Mouse (Mus musculus) v-Abl transformed pro-B cells (cell line): ENCODE data around the gene Jmjd1c.

ENCODE experiments used
- in situ Hi-C, 2 experiments: fragments of 400-800 bp; cut with MboI; formaldehyde crosslinking; loops; one replicate each; pipeline ENCODE4 v1.15.1; 2025; ENCODE audit not compliant: unreplicated experiment in 2 of 2

The Jmjd1c gene

DNA sequence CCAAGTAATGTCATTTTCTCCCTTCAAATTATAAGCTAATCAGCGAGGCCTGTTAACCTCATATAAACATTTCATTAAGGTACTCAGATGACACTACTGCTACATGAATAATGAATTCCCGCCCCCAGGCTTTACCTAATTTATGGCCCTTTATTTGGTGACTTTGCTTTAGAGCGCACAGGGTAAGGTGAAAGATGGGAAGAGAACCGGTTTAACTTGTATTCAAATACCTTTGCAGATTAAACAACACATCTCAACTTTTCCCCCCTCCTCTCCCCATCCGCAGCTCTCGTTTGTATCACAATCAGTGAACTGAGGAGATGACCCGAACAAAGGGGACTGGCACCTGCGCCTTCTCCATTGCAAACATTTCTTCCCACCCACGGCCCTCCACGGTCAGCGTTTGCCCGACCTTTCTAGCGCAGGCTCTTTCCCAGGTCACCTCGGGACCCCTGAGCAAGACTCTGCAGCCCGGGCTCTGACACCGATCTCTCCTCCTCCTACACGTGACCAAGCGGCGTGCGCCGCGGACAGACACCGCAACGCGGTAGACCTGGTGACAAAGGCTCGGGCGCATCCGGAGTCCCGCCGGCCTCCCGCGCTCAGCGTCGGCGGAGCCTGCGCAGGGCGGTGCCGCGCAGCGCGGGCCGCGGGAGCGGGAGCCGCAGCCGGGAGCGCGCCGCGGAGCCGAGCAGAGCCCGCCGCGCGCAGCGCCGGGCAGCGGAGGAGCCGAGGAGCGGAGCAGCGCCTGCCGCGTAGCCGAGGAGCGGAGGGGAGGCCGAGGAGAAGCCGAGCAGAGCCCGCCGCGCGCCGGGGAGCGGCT, at the start of gene Jmjd1c:
Jmjd1c (plus strand) TSS at position 328 of the 823 bp plus-strand sequence.
- in situ Hi-C loops: loop anchor here in 1 of 2 experiments (5.0 to 25.0 kb wide), 5 partner anchors 91 to 666 kb away; partner anchors contain the start of genes Ado and Egr2

- in situ Hi-C loops: no loop called here
These were observed 47.9 kb upstream of the Jmjd1c start for GRCm38 (mm10) chr10:67047712-67048645.

DNA sequence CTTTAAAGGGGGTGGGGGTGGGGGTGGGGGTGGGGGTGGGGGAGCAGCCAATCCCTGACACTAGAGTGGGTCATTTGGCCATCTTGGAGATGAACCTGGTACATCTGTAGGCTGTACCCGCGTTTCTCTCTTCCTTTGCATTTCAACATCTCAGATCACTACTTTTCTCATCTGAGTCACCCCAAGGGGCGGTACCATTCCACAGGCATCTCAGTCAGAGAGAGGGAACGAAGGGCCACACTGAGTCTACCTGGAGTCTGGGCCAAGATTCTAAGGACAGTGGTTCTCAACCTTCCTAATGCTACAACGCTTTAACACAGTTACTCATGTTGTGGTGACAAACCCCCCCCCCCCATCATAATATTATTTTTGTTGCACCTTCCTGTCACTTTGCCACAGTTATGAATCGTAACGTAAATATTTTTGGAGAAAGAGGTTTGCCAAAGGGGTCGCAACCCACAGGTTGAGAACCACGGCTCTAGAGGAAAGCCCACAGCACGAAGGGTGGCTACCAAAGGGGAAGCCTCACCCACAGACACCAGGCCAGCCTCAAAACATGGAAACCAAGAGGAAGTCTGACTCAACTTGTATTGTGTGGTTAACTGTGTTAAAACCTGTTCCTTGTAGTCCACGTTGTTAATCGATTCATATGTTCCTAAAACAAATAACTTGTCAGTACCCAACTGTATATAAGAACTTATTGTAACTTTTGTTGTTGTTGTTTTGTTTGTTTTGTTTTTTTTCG, 46.9 kb upstream of the Jmjd1c start:
- in situ Hi-C loops: no loop called here

GRCm38 (mm10) chr10:67049621-67050020, 46.3 kb upstream of the Jmjd1c start:
- in situ Hi-C loops: no loop called here

- in situ Hi-C loops: no loop called here
These were observed 45.2 kb upstream of the Jmjd1c start for GRCm38 (mm10) chr10:67050766-67051165.

DNA sequence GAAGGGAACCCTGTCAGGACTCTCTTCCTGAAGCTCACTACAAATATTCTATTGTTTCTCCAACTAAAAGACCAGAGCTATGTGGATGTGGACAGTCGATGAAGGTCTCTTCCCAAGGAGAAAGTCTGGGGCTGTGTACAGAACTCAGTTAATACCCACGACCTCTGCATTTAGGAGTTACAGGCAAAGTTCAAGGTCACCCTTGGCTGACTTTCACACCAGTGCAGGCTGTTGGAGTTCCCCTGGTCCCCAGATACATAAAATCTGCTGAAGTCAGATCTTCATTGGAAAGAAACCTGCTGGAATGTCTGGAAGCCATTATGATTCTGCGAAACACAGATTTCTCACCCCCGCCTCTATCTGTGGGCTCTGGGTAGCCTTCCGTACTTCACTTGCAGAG, 44.5 kb upstream of the Jmjd1c start:
- in situ Hi-C loops: no loop called here

DNA sequence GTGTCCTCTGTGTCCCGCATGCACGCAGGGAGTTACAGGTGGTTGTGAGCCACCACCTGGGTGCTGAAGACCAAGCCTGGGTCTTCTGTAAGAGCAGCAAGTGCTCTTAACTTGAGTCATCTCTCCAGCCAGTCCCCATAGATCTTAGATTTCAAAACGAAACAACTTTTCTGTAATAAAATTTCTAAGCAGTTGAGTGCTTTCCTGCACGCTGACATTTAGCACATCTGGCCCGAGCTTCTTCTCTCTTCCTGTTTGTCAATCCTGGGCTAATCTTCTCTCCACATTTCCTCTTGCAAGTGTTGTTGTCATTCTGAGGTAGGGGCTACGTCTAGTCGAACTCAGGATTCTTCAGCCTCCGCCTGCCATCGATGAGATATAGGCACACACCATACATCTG, 43.5 kb upstream of the Jmjd1c start:
- in situ Hi-C loops: no loop called here

- in situ Hi-C loops: no loop called here
These were observed 42.5 kb upstream of the Jmjd1c start for GRCm38 (mm10) chr10:67053475-67053874.

- in situ Hi-C loops: no loop called here
These were observed 39.8 kb upstream of the Jmjd1c start for GRCm38 (mm10) chr10:67055867-67056856.

DNA sequence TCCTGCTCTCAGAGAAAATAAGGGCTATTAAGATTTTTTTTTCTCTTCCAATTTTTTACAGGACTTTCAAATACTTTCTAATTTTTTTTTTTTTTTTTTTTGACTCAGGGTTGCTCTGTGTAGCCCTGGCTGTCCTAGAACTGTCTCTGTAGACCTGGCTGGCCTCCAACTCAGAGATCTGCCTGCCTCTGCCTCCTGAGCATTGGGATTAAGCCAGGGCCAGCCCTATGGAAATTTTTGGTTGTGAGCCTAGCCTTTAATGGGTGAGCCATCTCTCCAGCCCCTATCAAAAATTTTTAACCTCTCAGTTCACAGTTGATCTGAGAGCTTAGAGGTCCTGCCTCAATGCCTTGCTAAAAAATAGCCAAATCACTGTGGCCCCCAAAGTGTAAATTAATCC, 38.7 kb upstream of the Jmjd1c start:
- in situ Hi-C loops: no loop called here

GRCm38 (mm10) chr10:67057696-67058095, 38.2 kb upstream of the Jmjd1c start:
- in situ Hi-C loops: no loop called here

GRCm38 (mm10) chr10:67058297-67058696, 37.6 kb upstream of the Jmjd1c start:
- in situ Hi-C loops: no loop called here

DNA sequence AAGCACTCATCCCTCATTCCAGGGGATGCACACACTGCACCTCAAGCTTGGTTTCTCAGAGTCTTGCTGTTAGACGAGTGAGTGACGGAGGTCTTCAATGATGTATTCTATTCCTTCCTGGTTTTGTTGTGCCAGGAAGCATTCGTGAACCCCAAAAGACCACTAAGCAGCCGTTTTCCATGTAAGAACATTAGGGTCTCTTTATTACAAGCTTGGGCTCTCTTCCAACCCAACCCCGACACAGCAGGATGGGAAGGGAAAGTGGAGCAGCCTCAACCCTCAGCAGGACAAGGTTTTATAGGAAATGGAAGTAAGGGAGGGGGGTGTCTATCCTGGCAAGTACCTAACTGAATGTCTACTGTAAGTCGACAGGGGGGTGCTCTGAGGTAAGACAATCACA, 37.2 kb upstream of the Jmjd1c start:
- in situ Hi-C loops: no loop called here

DNA sequence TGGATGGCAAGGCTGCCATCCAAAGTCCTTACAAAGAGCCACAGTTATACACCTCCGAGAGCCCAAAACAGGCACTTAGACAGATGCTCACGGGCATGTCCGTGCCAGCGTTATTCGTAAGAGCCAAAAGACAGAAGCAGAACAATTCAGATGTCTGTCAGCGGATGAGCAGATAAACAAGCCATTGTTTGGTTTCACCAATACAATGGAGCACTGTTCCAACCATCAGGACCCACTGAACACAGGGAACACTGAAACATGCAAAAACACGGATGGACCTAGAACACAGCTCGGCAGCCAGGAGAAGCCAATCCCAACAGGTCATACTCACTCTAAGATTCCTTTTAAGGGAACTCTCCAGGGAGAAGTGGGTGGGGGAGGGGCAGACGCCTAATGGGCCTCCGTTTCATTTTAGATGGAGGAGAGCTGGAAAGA, 34.5 kb upstream of the Jmjd1c start:
- in situ Hi-C loops: no loop called here

GRCm38 (mm10) chr10:67061823-67062222, 34.1 kb upstream of the Jmjd1c start:
- in situ Hi-C loops: no loop called here

DNA sequence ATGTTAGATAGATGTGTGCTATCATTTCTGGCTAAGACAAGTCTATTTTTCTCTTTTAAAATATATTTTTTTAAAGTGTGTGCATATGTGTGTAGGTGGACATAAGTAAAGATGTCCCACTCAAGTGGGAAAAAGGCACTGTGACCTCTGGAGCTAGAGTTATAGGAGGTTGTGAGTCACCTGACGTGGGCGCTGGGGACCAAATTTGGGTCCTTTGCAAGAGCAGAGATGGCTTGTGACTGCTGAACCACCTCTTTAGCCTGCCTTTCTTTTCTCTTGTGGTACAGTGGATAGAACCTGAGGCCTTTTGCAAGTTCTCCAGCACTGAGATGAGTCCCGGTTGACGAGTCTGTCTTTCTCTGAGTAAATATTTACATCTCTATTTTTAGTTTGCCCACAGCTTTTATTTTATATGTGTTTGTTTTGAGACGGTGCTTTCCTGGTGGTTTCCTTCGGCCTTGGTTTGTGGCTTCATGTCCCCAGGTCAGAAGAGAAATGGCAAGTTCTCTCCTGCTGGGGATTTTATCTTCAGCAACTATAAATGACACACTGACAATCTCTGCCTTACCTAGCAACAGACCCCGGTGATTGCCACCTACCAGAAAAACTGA, 30.5 kb upstream of the Jmjd1c start:
- in situ Hi-C loops: no loop called here

DNA sequence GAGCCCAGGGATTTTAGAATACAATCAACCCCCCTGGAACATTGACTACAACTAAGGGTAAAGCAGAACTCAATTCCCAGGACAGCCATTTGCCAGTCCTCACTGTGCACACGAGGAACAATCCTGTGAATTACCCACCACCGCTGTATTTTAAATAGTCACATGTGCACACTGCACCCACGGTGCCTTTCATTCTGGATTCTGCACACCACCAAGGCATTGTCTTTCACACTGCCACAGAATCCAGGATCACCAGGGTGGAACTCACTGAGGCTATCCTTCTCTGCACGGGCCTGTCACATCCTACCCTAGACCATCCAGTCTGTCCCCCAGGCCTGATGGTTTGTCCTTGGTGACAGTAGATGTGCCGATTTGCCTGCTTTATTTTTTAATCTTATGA, 30.0 kb upstream of the Jmjd1c start:
- in situ Hi-C loops: no loop called here

- in situ Hi-C loops: no loop called here
These were observed 29.5 kb upstream of the Jmjd1c start for GRCm38 (mm10) chr10:67066421-67066820.

- in situ Hi-C loops: no loop called here
These were observed 26.9 kb upstream of the Jmjd1c start for GRCm38 (mm10) chr10:67069013-67069412.
